Mouse (Mus musculus) heart, embryonic 15.5 days (tissue): ENCODE measurements around the gene Lyzl4. TPM values are rescaled to one million over a fixed set of nuclear protein-coding genes. Genes with fewer than 3 reads are reported as not detected.

Experiments
- polyA plus RNA-seq: library from polyadenylated mRNA; unstranded; fragments of >200 nt; fragmentation: Nextera tagmentation; extraction: Ambion mirVana; gene quantifications from 2 replicates; pipeline ENCODE4 v1.2.1, GENCODE M21; 2015

Gene Lyzl4
- polyA plus RNA-seq, 1 experiment from 2014 or later: 0.13 TPM

Other genes starting within 250 kb of the Lyzl4 start
- 0.81 and 1.1 TPM in 2 replicates for gene Cck, start 146.4 kb downstream of the Lyzl4 start, polyA plus RNA-seq
- 0.33 and 0.43 TPM in 2 replicates for gene Vipr1, start 620 bp upstream of the Lyzl4 start, polyA plus RNA-seq
- 5.7 and 6.0 TPM in 2 replicates for gene Sec22c, start 63.4 kb upstream of the Lyzl4 start, polyA plus RNA-seq
- gene Ss18l2, start 68.2 kb upstream of the Lyzl4 start, polyA plus RNA-seq: 153 and 193 TPM in 2 replicates
- 43.6 and 46.0 TPM in 2 replicates for gene Nktr, start 77.1 kb upstream of the Lyzl4 start, polyA plus RNA-seq
- gene Zfp651, start 117.2 kb upstream of the Lyzl4 start, polyA plus RNA-seq: 18.2 and 23.0 TPM in 2 replicates
- gene Klhl40, start 135.5 kb upstream of the Lyzl4 start, polyA plus RNA-seq: 4.5 and 5.5 TPM in 2 replicates
- 17.5 and 18.3 TPM in 2 replicates for gene Hhatl, start 150.4 kb upstream of the Lyzl4 start, polyA plus RNA-seq
- 0.23 TPM in 1 of 2 replicates, not detected in the other for gene Ccdc13, start 197.4 kb upstream of the Lyzl4 start, polyA plus RNA-seq
- 206 and 251 TPM in 2 replicates for gene Higd1a, start 216.3 kb upstream of the Lyzl4 start, polyA plus RNA-seq